Mouse (Mus musculus) megakaryocyte-erythroid progenitor cell, adult 5 weeks (primary cell): Measurements from ENCODE around the gene Kctd5. TPM values are rescaled to one million over a fixed set of nuclear protein-coding genes. Genes with fewer than 3 reads are reported as not detected.

Experiments
- polyA plus RNA-seq: library from polyadenylated mRNA; stranded (reverse); fragments of >175 nt; gene quantifications from 2 replicates; pipeline ENCODE4 v1.2.3, GENCODE M21; 2012

The Kctd5 gene
- polyA plus RNA-seq: 11.5 and 14.5 TPM in 2 replicates

GRCm38 (mm10) chr17:24072919-24073696, at the start of gene Kctd5:
Gene Kctd5 (minus strand): TSS chr17:24073485.

GRCm38 (mm10) chr17:24037844-24038243, 35.4 kb downstream of the Kctd5 start, which contains the start of gene Prss27:
Gene Prss27 (plus strand): TSS chr17:24038144.

GRCm38 (mm10) chr17:23997901-23998300, 75.4 kb downstream of the Kctd5 start, which contains the start of gene Prss22:
Gene Prss22 (minus strand): TSS chr17:23998100.

Other genes starting within 250 kb of the Kctd5 start
- gene Elob, start 244.3 kb downstream of the Kctd5 start, polyA plus RNA-seq: 607 and 611 TPM in 2 replicates
- gene Prss33, start 237.4 kb downstream of the Kctd5 start, polyA plus RNA-seq: not detected in 2 replicates
- not detected in 2 replicates for gene Prss32, start 229.6 kb downstream of the Kctd5 start, polyA plus RNA-seq
- not detected in 2 replicates for gene Prss41, start 229.3 kb downstream of the Kctd5 start, polyA plus RNA-seq
- not detected in 2 replicates for gene Prss21, start 205.4 kb downstream of the Kctd5 start, polyA plus RNA-seq
- not detected in 2 replicates for gene Dcpp1, start 192.6 kb downstream of the Kctd5 start, polyA plus RNA-seq
- not detected in 2 replicates for gene Dcpp2, start 192.6 kb downstream of the Kctd5 start, polyA plus RNA-seq
- not detected in 2 replicates for gene Dcpp3, start 156.0 kb downstream of the Kctd5 start, polyA plus RNA-seq
- not detected in 2 replicates for gene Sbp, start 131.8 kb downstream of the Kctd5 start, polyA plus RNA-seq
- gene Sbpl, start 118.2 kb downstream of the Kctd5 start, polyA plus RNA-seq: not detected in 2 replicates
- 0.25 and 0.40 TPM in 2 replicates for gene Prss30, start 92.9 kb downstream of the Kctd5 start, polyA plus RNA-seq
- gene Prss22, start 75.4 kb downstream of the Kctd5 start, polyA plus RNA-seq: 0.04 TPM in 1 of 2 replicates, not detected in the other
- gene Prss27, start 35.3 kb downstream of the Kctd5 start, polyA plus RNA-seq: not detected in 2 replicates
- gene Pdpk1, start 77.4 kb upstream of the Kctd5 start, polyA plus RNA-seq: 31.7 and 42.0 TPM in 2 replicates
- gene Amdhd2, start 90.3 kb upstream of the Kctd5 start, polyA plus RNA-seq: 177 and 199 TPM in 2 replicates
- 505 and 717 TPM in 2 replicates for gene Atp6v0c, start 96.2 kb upstream of the Kctd5 start, polyA plus RNA-seq
- gene Tbc1d24, start 132.1 kb upstream of the Kctd5 start, polyA plus RNA-seq: 1.9 and 4.0 TPM in 2 replicates
- 0.39 and 0.79 TPM in 2 replicates for gene Ntn3, start 136.0 kb upstream of the Kctd5 start, polyA plus RNA-seq
- 19.0 and 19.6 TPM in 2 replicates for gene Tedc2, start 147.4 kb upstream of the Kctd5 start, polyA plus RNA-seq
- 12.6 and 17.9 TPM in 2 replicates for gene Ccnf, start 178.0 kb upstream of the Kctd5 start, polyA plus RNA-seq